Mouse (Mus musculus) embryonic fibroblast, embryonic 13.5 days (primary cell): Measurements from ENCODE around the gene Spon1.

Source experiments
- CTCF ChIP-seq: IDR thresholded peaks from 2 replicates; pipeline ENCODE4 v1.5.1; 2011; ENCODE audit warnings: mild to moderate bottlenecking, control low read depth, low read length, moderate library complexity, borderline replicate concordance; ENCODE audit not compliant: insufficient read depth
- POLR2A ChIP-seq: IDR thresholded peaks from 2 replicates; pipeline ENCODE4 v1.6.1; 2011; ENCODE audit warnings: low read depth, mild to moderate bottlenecking, control low read depth, low read length, moderate library complexity

GRCm38 (mm10) chr7:113824651-113825050 is 58.9 kb downstream of the Spon1 start:
- TF ChIP-seq POLR2A: no peak
- TF ChIP-seq CTCF: no peak
